Mouse (Mus musculus) hindbrain, embryonic 14.5 days (tissue): ENCODE results near the gene Focad. TPM values are rescaled to one million over a fixed set of nuclear protein-coding genes. Genes with fewer than 3 reads are reported as not detected.

Experiments used
- ATAC-seq: fragments of 200-750 bp; cut with Nextera tagmentation; 2 replicates; pipeline ENCODE4 v1.8.0; 2017; ENCODE audit warnings: moderate number of reproducible peaks, mild to moderate bottlenecking, moderate TSS enrichment, moderate library complexity; ENCODE audit not compliant: low FRiP score
- DNase-seq: peaks from one replicate; pipeline ENCODE4 v3.0.0-alpha.2; 2015; ENCODE audit warnings: low spot score
- H3K27ac ChIP-seq: fragments of 300-500 bp; sonication (generic); 2 replicates; pipeline ENCODE4 v1.5.1; 2014; ENCODE audit warnings: mild to moderate bottlenecking, moderate library complexity
- H3K27me3 ChIP-seq: fragments of 300-500 bp; sonication (generic); 2 replicates; pipeline ENCODE4 v1.6.1; 2014; ENCODE audit warnings: mild to moderate bottlenecking, low read length, mixed read lengths; ENCODE audit not compliant: control insufficient read depth, insufficient read depth
- H3K36me3 ChIP-seq: fragments of 300-500 bp; sonication (generic); replicated peaks from 2 replicates; pipeline ENCODE4 v1.6.1; 2014; ENCODE audit not compliant: control insufficient read depth, insufficient read depth
- H3K4me1 ChIP-seq: fragments of 300-500 bp; sonication (generic); replicated peaks from 2 replicates; pipeline ENCODE4 v1.6.1; 2014; ENCODE audit warnings: antibody characterized with exemption, low read length, mixed read lengths; ENCODE audit not compliant: control insufficient read depth, insufficient read depth
- H3K4me2 ChIP-seq: fragments of 300-500 bp; sonication (generic); replicated peaks from 2 replicates; pipeline ENCODE4 v1.6.1; 2014; ENCODE audit warnings: mild to moderate bottlenecking, moderate library complexity
- H3K4me3 ChIP-seq: fragments of 300-500 bp; sonication (generic); replicated peaks from 2 replicates; pipeline ENCODE4 v1.5.1; 2014; ENCODE audit warnings: mild to moderate bottlenecking, low read length
- H3K9ac ChIP-seq: fragments of 300-500 bp; sonication (generic); 2 replicates; pipeline ENCODE4 v1.6.1; 2014
- H3K9me3 ChIP-seq: fragments of 300-500 bp; sonication (generic); 2 replicates; pipeline ENCODE4 v1.6.1; 2016; ENCODE audit warnings: low read length; ENCODE audit not compliant: control insufficient read depth
- WGBS: fragments of 180-500 bp; shearing (Covaris S2); extraction: QIAGEN DNeasy Blood & Tissue Kit; methylation state at CpG from one replicate; pipeline ENCODE4 v1.1.7; 2014; 5-methylcytosine and 5-hydroxymethylcytosine counted together
- polyA plus RNA-seq: library from polyadenylated mRNA; unstranded; fragments of >200 nt; fragmentation: Nextera tagmentation; extraction: Ambion mirVana; gene quantifications from 2 replicates; pipeline ENCODE4 v1.2.1, GENCODE M21; 2014

Gene Focad
- polyA plus RNA-seq, 1 experiment from 2014 or later: 15.2 TPM

- no peaks in the 10 kb centered on the region for H3K9me3 ChIP-seq
- DNase-seq: no peak
- H3K4me3 ChIP-seq: no peak overlapping the region
- peaks cover 7% of the 10 kb centered on the region for H3K4me1 ChIP-seq
- H3K4me2 ChIP-seq: no peak overlapping the region
- ATAC-seq: no peak
- no peak overlapping the region for H3K9ac ChIP-seq
- 81% methylated on average over 2 of the region's 2 CpGs for WGBS
- no peak overlapping the region for H3K27ac ChIP-seq
- H3K27me3 ChIP-seq: no peaks in the 10 kb centered on the region
- no peaks in the 10 kb centered on the region for H3K36me3 ChIP-seq
Measured at GRCm38 (mm10) chr4:88090316-88090715, 4.1 kb upstream of the Focad start.

DNA sequence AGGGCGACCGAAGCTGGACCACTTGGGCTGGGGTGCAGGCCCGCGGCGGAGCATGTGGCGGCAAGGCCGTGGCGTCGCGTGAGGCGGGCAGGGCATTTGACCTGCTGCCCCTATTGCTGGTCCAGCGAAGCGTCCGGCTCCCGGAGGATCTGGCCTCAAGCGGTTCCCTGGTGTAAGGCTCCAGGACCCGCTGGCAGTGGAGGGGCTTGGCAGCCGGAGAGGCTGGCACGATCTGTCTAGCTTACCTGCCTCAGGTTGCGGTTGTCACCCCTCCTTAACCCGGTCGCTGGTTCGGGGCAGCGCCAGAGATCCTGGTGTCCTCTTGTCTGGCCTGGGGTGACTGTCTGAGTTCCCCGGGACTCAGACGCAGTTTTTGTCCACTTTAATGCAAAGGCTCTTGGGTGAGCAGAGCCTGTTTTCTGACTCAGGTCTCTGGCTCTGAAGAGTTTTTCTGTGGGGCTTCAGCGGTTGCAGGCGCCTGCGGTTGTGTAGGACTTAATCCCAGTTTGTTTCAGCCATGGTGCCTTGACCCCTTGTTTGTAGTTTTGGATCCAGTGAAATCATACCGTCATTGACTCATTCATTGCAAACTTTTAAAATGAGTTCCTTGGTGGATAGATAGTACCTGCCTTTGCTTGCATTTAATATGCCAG is 465 bp downstream of the Focad start:
- Histone ChIP-seq H3K27me3 (no peaks in the 10 kb centered on the region), H3K4me3 (peak overlapping the region; percentile 82), H3K36me3 (no peaks in the 10 kb centered on the region), H3K27ac (peak overlapping the region; percentile 43), H3K9me3 (no peaks in the 10 kb centered on the region), H3K4me1 (peaks cover 7% of the 10 kb centered on the region), H3K9ac (peak overlapping the region; percentile 77), H3K4me2 (peak overlapping the region; percentile 99)
- under 1% methylated on average over 30 of the region's 30 CpGs for WGBS
- ATAC-seq: no peak; the same call in 1 of the 2 replicates
- peak; percentile 44 for DNase-seq

GRCm38 (mm10) chr4:88095693-88096092 is 1.3 kb downstream of the Focad start:
- no peak overlapping the region for H3K9ac ChIP-seq

GRCm38 (mm10) chr4:88108585-88108984 is 14.2 kb downstream of the Focad start:
- 56% methylated on average over 3 of the region's 3 CpGs for WGBS
- DNase-seq (no peak), ATAC-seq (no peak)
- Histone ChIP-seq H3K36me3 (no peaks in the 10 kb centered on the region), H3K27me3 (no peaks in the 10 kb centered on the region), H3K9ac (no peak overlapping the region), H3K4me2 (no peak overlapping the region), H3K4me3 (no peak overlapping the region), H3K27ac (no peak overlapping the region), H3K4me1 (no peaks in the 10 kb centered on the region; the same call in 1 of the 2 replicates), H3K9me3 (no peaks in the 10 kb centered on the region)

More at GRCm38 (mm10) chr4:88095693-88096092, 1.3 kb downstream of the Focad start:
- ATAC-seq (no peak), DNase-seq (no peak)
- H3K4me1 ChIP-seq: peaks cover 7% of the 10 kb centered on the region
- H3K27ac ChIP-seq: no peak overlapping the region
- H3K27me3 ChIP-seq: no peaks in the 10 kb centered on the region
- H3K4me2 ChIP-seq: peak overlapping the region; percentile 99
- 79% methylated on average over 2 of the region's 2 CpGs for WGBS
- no peaks in the 10 kb centered on the region for H3K36me3 ChIP-seq
- H3K9me3 ChIP-seq: no peaks in the 10 kb centered on the region
- no peak overlapping the region for H3K4me3 ChIP-seq

DNA sequence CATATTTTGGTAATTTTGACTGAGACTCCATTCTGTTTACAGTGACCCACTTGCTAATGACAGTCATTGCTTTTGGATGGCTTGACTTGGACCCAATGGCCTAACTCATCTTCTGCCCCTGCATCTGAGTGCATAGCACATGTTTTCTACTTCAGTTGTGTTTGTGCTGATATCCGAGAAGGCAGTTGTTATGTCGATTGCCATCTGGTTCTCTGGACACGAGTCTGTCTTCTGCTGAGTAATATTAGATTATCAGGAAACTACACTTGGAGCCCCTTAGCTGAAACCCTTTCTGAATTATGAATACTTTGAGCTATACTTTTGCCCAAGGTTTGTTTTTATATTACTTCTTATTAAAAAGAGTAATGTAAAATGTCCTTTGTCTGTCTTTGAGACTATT is 22.9 kb downstream of the Focad start:
- Histone ChIP-seq H3K4me2 (no peak overlapping the region), H3K4me1 (no peaks in the 10 kb centered on the region), H3K4me3 (no peak overlapping the region), H3K36me3 (no peaks in the 10 kb centered on the region), H3K27ac (no peak overlapping the region), H3K27me3 (no peaks in the 10 kb centered on the region), H3K9ac (no peak overlapping the region), H3K9me3 (no peaks in the 10 kb centered on the region)
- DNase-seq (no peak), ATAC-seq (no peak)
- 86% methylated on average over 3 of the region's 3 CpGs for WGBS

DNA sequence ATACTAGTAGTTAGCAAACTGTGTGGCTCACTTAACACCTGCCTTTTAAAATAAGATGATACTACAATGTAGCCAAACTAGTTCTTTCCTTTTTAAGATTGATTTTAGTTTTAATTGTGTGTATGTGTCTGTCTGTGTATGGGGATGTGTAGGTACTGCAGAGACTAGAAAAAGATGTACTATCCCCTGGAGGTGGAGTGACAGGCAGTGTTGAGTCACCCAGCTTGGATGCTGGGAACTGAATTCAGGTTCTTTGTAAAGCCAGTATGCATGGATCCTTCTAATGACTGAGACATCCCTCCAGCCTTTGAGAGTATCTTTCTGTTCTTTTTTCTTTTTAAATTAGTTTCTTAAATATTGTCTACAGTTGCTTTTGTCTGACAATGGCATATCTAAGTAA is 23.5 kb downstream of the Focad start:
- no peaks in the 10 kb centered on the region for H3K4me1 ChIP-seq
- H3K36me3 ChIP-seq: no peaks in the 10 kb centered on the region
- no peaks in the 10 kb centered on the region for H3K27me3 ChIP-seq
- no peak overlapping the region for H3K4me2 ChIP-seq
- no peak overlapping the region for H3K4me3 ChIP-seq
- ATAC-seq (no peak), DNase-seq (no peak)
- H3K9me3 ChIP-seq: no peaks in the 10 kb centered on the region
- H3K9ac ChIP-seq: no peak overlapping the region
- H3K27ac ChIP-seq: no peak overlapping the region

DNA sequence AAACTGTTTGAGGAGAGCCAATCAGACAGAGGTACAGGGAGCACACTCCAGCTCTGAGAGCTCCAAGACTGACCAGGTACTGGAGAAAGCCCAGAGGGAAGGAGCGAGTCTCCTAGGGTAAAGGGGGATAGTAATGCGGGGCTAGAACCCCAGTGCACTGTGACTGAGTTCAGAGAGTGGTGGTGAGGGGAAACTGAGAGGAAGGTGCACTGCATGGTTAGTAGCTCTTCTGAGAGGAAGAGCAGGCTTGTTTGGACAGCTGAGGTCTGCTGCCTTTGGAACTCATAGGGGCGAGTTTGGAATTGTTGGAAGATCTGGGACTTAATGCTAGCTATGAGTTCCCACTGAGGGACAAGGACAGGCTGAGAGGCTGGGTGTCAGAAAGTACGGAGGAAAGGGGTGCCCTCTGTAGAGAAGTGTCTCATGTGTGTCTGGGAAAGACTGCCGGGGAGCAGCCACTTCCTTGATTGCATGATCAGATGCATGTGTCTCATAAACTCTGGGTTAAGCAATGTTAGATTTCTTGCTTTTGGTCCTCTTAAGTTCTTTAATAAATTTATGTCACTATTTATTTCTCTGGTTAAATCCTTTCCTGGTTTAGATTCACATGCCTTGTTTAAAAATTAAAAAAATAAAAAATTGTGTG is 24.4 kb downstream of the Focad start:
- H3K4me1 ChIP-seq: no peaks in the 10 kb centered on the region

DNA sequence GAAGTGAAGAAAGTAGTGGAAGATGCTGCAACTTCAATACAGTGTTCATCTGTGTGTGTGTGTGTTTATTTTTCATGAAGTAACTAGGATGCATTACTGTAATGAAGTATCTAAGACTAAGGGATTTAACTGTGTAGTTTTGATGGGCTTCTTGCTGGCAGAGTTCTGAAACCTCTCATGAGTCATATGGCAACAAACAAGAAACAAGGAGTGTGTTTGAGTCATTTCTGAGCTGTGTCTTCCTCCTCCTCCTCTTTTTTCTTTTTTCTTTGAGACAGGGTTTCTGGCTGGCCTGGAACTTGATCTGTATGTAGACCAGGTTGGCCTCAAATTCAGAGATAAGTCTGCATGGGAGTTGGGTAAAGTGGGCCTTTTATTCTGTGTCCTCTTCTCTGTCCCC is 25.7 kb downstream of the Focad start:
- Histone ChIP-seq H3K4me1 (no peaks in the 10 kb centered on the region), H3K27me3 (no peaks in the 10 kb centered on the region), H3K9me3 (no peaks in the 10 kb centered on the region), H3K4me3 (no peak overlapping the region), H3K36me3 (no peaks in the 10 kb centered on the region), H3K9ac (no peak overlapping the region), H3K27ac (no peak overlapping the region), H3K4me2 (no peak overlapping the region)
- ATAC-seq (no peak), DNase-seq (no peak)

More for the DNA sequence above, 24.4 kb downstream of the Focad start:
- WGBS: 89% methylated on average over 5 of the region's 5 CpGs
- Histone ChIP-seq H3K27ac (no peak overlapping the region), H3K36me3 (no peaks in the 10 kb centered on the region), H3K9me3 (no peaks in the 10 kb centered on the region), H3K4me2 (no peak overlapping the region), H3K27me3 (no peaks in the 10 kb centered on the region), H3K4me3 (no peak overlapping the region), H3K9ac (no peak overlapping the region)
- ATAC-seq (no peak), DNase-seq (no peak)

- Histone ChIP-seq H3K36me3 (no peaks in the 10 kb centered on the region), H3K9ac (no peak overlapping the region), H3K27ac (no peak overlapping the region), H3K4me3 (no peak overlapping the region), H3K4me2 (no peak overlapping the region), H3K27me3 (no peaks in the 10 kb centered on the region), H3K4me1 (no peaks in the 10 kb centered on the region), H3K9me3 (no peaks in the 10 kb centered on the region)
- no peak for DNase-seq
- ATAC-seq: no peak
- WGBS: 88% methylated on average over 3 of the region's 3 CpGs
Measured at GRCm38 (mm10) chr4:88122472-88122871, 28.0 kb downstream of the Focad start.
